Mouse (Mus musculus): ENCODE results near the gene Dazap1. TPM values are rescaled to one million over a fixed set of nuclear protein-coding genes. Genes with fewer than 3 reads are reported as not detected.
A peak's percentile ranks its signal among the peaks of the same experiment; 100 is the strongest.

Gene Dazap1
- polyA plus RNA-seq, 1 experiment from 2014 or later = 66.6 TPM

DNA sequence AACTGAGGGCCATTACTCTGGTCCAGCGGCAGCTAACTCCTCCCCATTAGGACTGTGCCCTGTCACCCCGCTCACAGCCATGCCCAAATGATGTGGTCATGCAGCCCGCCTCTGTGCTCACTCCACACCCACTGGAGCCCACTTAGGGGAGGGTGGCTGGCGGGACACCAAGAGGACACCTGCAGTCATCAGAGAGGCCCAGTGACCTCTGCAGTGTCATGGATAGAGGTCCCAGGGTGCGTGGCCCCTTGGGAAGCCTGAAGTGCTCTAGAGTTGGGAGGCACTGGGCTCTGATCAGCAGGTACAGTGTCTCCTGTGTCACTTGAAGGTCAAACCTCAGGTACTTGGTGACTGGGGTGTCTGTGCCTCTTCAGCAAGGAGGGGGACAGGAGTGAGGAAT is 35.5 kb downstream of the Dazap1 start:
- peaks cover 15% of the 10 kb centered on the region; the same call in 1 of the 2 replicates for H3K27me3 ChIP-seq (replicated peaks)
- peaks cover 67% of the 10 kb centered on the region for H3K4me1 ChIP-seq
- peak overlapping the region; percentile 95; the same call in 1 of the 2 replicates for H3K9ac ChIP-seq
- peak overlapping the region; percentile 2; the same call in 1 of the 2 replicates for H3K4me3 ChIP-seq
- H3K4me2 ChIP-seq (replicated peaks) = peak overlapping the region; percentile 78
- H3K27ac ChIP-seq = peak overlapping the region; percentile 53; the same call in 1 of the 2 replicates
- H3K36me3 ChIP-seq = peaks cover 23% of the 10 kb centered on the region
- ATAC-seq (ENCODE audit: low FRiP score, low read depth) = no peak
- no peaks in the 10 kb centered on the region for H3K9me3 ChIP-seq
- 73% methylated on average over 5 of the region's 5 CpGs for WGBS

DNA sequence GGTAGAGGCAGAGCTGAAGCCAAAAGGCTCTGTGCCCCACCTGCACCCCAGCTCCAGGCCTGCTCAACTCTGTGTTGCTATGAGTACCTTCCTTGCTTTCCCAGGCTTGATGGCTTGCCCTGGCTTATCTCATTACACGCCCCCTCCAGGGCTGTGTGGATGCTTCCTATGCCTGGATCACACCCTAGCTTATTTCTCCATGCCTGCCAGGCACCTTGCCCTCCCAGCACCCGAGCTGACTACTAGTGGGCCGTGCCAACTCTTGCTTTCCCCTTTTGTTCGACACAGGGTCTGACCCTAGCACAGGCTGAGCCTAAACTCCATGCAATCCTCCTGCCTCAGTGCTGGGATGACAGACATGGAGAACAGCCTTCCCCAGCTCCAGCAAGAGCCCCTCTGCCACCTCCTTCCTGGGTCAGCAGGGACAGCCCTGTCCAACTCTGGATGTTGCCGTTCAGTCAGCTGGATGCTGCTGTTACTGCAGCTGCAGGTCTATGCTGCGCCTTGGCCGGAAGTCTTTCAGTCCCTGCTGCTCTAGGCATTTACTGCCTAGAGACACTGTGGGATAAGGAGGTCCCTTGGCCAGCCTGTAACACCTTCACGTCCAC is 36.3 kb downstream of the Dazap1 start:
- 75% methylated on average over 8 of the region's 8 CpGs for WGBS
- Histone ChIP-seq H3K4me2 (replicated peaks) (peak overlapping the region; percentile 86), H3K27me3 (replicated peaks) (peaks cover 17% of the 10 kb centered on the region; the same call in 1 of the 2 replicates), H3K27ac (no peak overlapping the region), H3K9me3 (no peaks in the 10 kb centered on the region), H3K36me3 (peaks cover 31% of the 10 kb centered on the region), H3K9ac (peak overlapping the region; percentile 95; the same call in 1 of the 2 replicates), H3K4me3 (no peak overlapping the region), H3K4me1 (peaks cover 75% of the 10 kb centered on the region)
- no peak for ATAC-seq (ENCODE audit: low FRiP score, low read depth)

DNA sequence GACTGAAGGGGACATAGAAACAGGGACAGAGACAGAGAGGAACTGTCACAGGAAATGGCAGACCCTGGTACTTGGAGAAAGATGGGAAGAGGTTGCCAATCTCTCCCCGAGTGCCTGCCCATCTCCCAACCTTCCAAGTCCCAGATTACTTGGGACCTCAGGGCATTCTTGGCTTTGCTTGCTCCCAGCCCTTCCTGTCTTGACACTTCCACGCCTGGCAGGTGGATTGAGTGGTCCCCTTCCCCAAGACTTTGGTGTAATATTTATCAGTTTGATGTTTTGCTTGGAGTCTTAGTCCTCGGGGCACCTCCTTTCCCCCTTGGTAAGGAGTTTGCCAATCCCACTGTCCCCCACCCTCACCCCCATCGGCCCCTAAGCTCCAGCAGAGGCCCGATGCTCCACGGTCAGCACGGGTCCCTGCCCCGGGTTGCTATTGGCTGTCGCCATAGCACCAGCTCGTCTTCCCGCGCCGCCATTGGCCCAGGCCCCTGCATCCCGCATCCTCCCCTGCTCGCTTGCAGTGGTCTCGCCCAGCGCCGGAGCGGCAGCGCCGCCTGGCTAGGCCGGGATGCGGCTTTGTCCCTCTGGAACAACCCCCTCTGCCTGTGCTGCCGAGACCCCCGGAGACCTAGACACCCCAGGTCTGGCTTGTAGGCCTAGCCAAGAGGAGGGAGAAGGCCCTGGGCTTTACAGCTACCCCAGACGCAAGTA is 37.4 kb downstream of the Dazap1 start:
- peaks cover 17% of the 10 kb centered on the region; the same call in 1 of the 2 replicates for H3K27me3 ChIP-seq (replicated peaks)
- H3K4me2 ChIP-seq (replicated peaks) = peak overlapping the region; percentile 86
- 3% methylated on average over 26 of the region's 26 CpGs for WGBS
- peaks cover 30% of the 10 kb centered on the region for H3K36me3 ChIP-seq
- H3K27ac ChIP-seq = peak overlapping the region; percentile 89
- H3K4me1 ChIP-seq = peaks cover 75% of the 10 kb centered on the region
- peak; percentile 74 for ATAC-seq (ENCODE audit: low FRiP score, low read depth)
- peak overlapping the region; percentile 67 for H3K4me3 ChIP-seq
- H3K9me3 ChIP-seq = no peaks in the 10 kb centered on the region
- H3K9ac ChIP-seq = peak overlapping the region; percentile 95

- Histone ChIP-seq H3K27me3 (replicated peaks) (peaks cover 17% of the 10 kb centered on the region; the same call in 1 of the 2 replicates), H3K27ac (peak overlapping the region; percentile 89), H3K9me3 (no peaks in the 10 kb centered on the region), H3K4me3 (peak overlapping the region; percentile 67), H3K9ac (peak overlapping the region; percentile 95), H3K4me1 (peaks cover 70% of the 10 kb centered on the region), H3K36me3 (peaks cover 25% of the 10 kb centered on the region), H3K4me2 (replicated peaks) (peak overlapping the region; percentile 86)
- no peak for ATAC-seq (ENCODE audit: low FRiP score, low read depth)
- WGBS = 5% methylated on average over 15 of the region's 15 CpGs
These were observed 38.0 kb downstream of the Dazap1 start for GRCm38 (mm10) chr10:80299301-80299700.

- Histone ChIP-seq H3K9ac (peak overlapping the region; percentile 95), H3K4me3 (peak overlapping the region; percentile 67), H3K36me3 (peaks cover 25% of the 10 kb centered on the region), H3K4me1 (peaks cover 76% of the 10 kb centered on the region), H3K9me3 (no peaks in the 10 kb centered on the region), H3K27me3 (replicated peaks) (peaks cover 17% of the 10 kb centered on the region; the same call in 1 of the 2 replicates), H3K4me2 (replicated peaks) (peak overlapping the region; percentile 86), H3K27ac (peak overlapping the region; percentile 89; the same call in 1 of the 2 replicates)
- 52% methylated on average over 10 of the region's 10 CpGs for WGBS
- ATAC-seq (ENCODE audit: low FRiP score, low read depth) = no peak
These were observed 38.5 kb downstream of the Dazap1 start for GRCm38 (mm10) chr10:80299824-80300223.

DNA sequence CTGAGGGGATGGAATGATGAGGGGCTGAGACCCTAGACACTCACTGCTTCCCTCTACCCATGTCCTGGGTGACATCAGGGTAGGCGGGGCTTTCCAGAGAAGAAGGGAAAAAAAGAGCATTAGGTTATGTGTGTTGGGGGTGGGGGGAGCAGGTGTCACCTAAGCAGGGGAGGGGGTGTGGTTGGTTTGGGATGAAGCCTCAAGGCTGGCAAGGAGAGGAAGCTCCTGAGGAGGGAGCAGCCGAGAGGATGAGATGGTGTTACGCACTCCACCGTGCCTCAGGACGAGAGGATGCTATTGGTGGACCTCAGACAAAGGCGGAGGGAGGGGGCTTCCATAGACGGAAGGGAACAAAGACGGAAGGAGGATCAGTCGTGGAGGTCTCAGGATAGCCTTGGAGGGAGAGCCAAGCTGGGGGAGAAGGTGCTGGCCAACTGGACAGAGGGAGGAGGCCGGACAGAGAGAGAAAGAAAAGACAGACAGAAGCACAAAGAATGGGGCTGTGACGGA is 39.4 kb downstream of the Dazap1 start:
- peak; percentile 75 for ATAC-seq (ENCODE audit: low FRiP score, low read depth)
- H3K4me2 ChIP-seq (replicated peaks) = peak overlapping the region; percentile 86
- peaks cover 31% of the 10 kb centered on the region for H3K36me3 ChIP-seq
- peak overlapping the region; percentile 89 for H3K27ac ChIP-seq
- peak overlapping the region; percentile 67 for H3K4me3 ChIP-seq
- peaks cover 17% of the 10 kb centered on the region; the same call in 1 of the 2 replicates for H3K27me3 ChIP-seq (replicated peaks)
- 6% methylated on average over 11 of the region's 11 CpGs for WGBS
- peak overlapping the region; percentile 95 for H3K9ac ChIP-seq
- H3K9me3 ChIP-seq = no peaks in the 10 kb centered on the region
- H3K4me1 ChIP-seq = peaks cover 69% of the 10 kb centered on the region

- H3K4me2 ChIP-seq (replicated peaks) = peak overlapping the region; percentile 86
- ATAC-seq (ENCODE audit: low FRiP score, low read depth) = no peak
- peak overlapping the region; percentile 89 for H3K27ac ChIP-seq
- peaks cover 23% of the 10 kb centered on the region for H3K27me3 ChIP-seq (replicated peaks)
- WGBS = 70% methylated on average over 10 of the region's 10 CpGs
- H3K9me3 ChIP-seq = no peaks in the 10 kb centered on the region
- H3K9ac ChIP-seq = peak overlapping the region; percentile 95
- peaks cover 38% of the 10 kb centered on the region for H3K36me3 ChIP-seq
- H3K4me3 ChIP-seq = peak overlapping the region; percentile 67
- H3K4me1 ChIP-seq = peaks cover 62% of the 10 kb centered on the region
These were observed 40.2 kb downstream of the Dazap1 start for GRCm38 (mm10) chr10:80301256-80302081.

DNA sequence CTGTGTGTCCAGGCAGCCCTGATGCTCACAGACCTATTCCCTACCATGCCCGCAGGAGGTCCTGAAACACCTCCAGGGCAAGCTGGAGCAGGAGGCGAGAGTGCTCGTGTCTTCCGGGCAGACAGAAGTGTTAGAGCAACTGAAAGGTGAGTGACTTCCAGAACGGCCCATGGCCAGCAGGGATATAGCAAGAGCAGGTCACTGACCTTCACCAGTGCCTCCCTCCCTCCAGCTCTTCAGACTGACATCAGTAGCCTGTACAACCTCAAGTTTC is 40.7 kb downstream of the Dazap1 start:
- H3K4me1 ChIP-seq = peaks cover 57% of the 10 kb centered on the region
- ATAC-seq (ENCODE audit: low FRiP score, low read depth) = no peak
- no peaks in the 10 kb centered on the region for H3K9me3 ChIP-seq
- peak overlapping the region; percentile 86 for H3K4me2 ChIP-seq (replicated peaks)
- H3K4me3 ChIP-seq = peak overlapping the region; percentile 67
- whole genome bisulfite sequencing = 52% methylated on average over 5 of the region's 5 CpGs
- H3K36me3 ChIP-seq = peaks cover 43% of the 10 kb centered on the region
- H3K9ac ChIP-seq = peak overlapping the region; percentile 95
- H3K27me3 ChIP-seq (replicated peaks) = peaks cover 23% of the 10 kb centered on the region
- no peak overlapping the region for H3K27ac ChIP-seq

GRCm38 (mm10) chr10:80302471-80302881 is 41.2 kb downstream of the Dazap1 start:
- WGBS = 12% methylated on average over 9 of the region's 9 CpGs
- Histone ChIP-seq H3K4me3 (peak overlapping the region; percentile 67), H3K9ac (peak overlapping the region; percentile 95), H3K4me2 (replicated peaks) (peak overlapping the region; percentile 86), H3K9me3 (no peaks in the 10 kb centered on the region), H3K36me3 (peaks cover 48% of the 10 kb centered on the region), H3K27ac (no peak overlapping the region), H3K4me1 (peaks cover 52% of the 10 kb centered on the region), H3K27me3 (replicated peaks) (peaks cover 23% of the 10 kb centered on the region)
- ATAC-seq (ENCODE audit: low FRiP score, low read depth) = no peak

DNA sequence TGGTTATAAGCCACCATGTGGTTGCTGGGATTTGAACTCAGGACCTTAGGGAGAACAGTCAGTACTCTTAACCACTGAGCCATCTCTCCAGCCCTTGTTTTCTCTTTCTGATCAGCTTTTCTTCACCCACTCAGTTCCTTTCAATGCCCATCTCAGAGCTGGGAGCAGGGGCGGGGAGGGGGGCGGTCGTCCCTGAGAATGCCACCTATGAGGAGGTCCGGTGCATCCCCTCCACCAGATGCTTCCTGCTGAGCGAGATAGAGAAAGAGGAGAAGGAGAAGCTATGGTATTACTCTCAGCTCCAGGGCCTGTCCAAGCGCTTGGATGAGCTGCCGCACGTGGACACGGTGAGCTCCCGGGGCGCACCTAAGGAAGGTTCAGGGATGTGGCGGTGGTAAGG is 43.2 kb downstream of the Dazap1 start:
- 20% methylated on average over 12 of the region's 12 CpGs for WGBS
- peaks cover 39% of the 10 kb centered on the region for H3K4me1 ChIP-seq
- peaks cover 68% of the 10 kb centered on the region for H3K36me3 ChIP-seq
- no peak for ATAC-seq (ENCODE audit: low FRiP score, low read depth)
- H3K27ac ChIP-seq = no peak overlapping the region
- no peaks in the 10 kb centered on the region for H3K9me3 ChIP-seq
- H3K4me3 ChIP-seq = peak overlapping the region; percentile 7; the same call in 1 of the 2 replicates
- H3K27me3 ChIP-seq (replicated peaks) = peaks cover 17% of the 10 kb centered on the region
- H3K9ac ChIP-seq = 0 out of 2 replicates have a peak overlapping the region, but pooled peaks have one; percentile 6
- H3K4me2 ChIP-seq (replicated peaks) = peak overlapping the region; percentile 42

DNA sequence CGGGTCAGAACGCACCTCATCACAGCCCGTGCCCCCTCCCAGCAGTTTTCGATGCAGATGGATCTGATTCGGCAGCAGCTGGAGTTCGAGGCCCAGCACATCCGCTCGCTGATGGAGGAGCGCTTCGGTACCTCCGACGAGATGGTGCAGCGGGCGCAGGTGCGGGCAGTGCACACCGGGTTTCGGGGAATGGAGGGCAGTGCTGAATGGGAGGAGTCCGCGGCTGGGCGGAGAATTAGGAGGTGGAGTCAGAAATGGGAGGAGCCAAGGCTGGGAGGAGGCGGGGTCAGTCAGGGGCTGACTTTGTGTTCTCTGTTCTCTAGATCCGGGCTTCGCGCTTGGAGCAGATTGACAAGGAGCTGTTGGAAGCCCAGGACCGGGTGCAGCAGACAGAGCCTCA is 43.6 kb downstream of the Dazap1 start:
- H3K4me1 ChIP-seq = peaks cover 35% of the 10 kb centered on the region
- H3K9ac ChIP-seq = 0 out of 2 replicates have a peak overlapping the region, but pooled peaks have one; percentile 6
- no peak for ATAC-seq (ENCODE audit: low FRiP score, low read depth)
- no peaks in the 10 kb centered on the region for H3K9me3 ChIP-seq
- H3K4me3 ChIP-seq = no peak overlapping the region
- no peak overlapping the region for H3K27ac ChIP-seq
- peak overlapping the region; percentile 42 for H3K4me2 ChIP-seq (replicated peaks)
- 16% methylated on average over 25 of the region's 25 CpGs for whole genome bisulfite sequencing
- H3K36me3 ChIP-seq = peaks cover 71% of the 10 kb centered on the region
- peaks cover 16% of the 10 kb centered on the region for H3K27me3 ChIP-seq (replicated peaks)
